Mouse (Mus musculus): ENCODE results near the gene Syncrip. TPM values are rescaled to one million over a fixed set of nuclear protein-coding genes. Genes with fewer than 3 reads are reported as not detected.

Gene Syncrip
- polyA plus RNA-seq, 1 experiment from 2014 or later = 60.3 TPM

GRCm38 (mm10) chr9:88519390-88520121, 37.2 kb upstream of the Syncrip start:
- no peak overlapping the region for H3K4me2 ChIP-seq (ENCODE audit: low read length)
- peaks cover 21% of the 10 kb centered on the region for H3K36me3 ChIP-seq (ENCODE audit: control insufficient read depth, insufficient read depth, low read length)
- H3K27me3 ChIP-seq (ENCODE audit: control insufficient read depth, insufficient read depth, low read length) = no peaks in the 10 kb centered on the region
- no peak overlapping the region for H3K9ac ChIP-seq (ENCODE audit: low read length)
- no peak overlapping the region; a peak in 1 of 4 replicates for H3K27ac ChIP-seq (replicated peaks in 1 of 2; ENCODE audit: control insufficient read depth in 1 of 2, insufficient read depth in 1 of 2, low read depth in 2 of 2, low read length in 2 of 2)
- ATAC-seq (ENCODE audit: insufficient number of reproducible peaks, insufficient read depth, low FRiP score, low read depth) = no peak
- peaks cover 0 to 18% of the 10 kb centered on the region in 2 experiments; a peak in 3 of 4 replicates for H3K4me1 ChIP-seq (ENCODE audit: control insufficient read depth in 2 of 2, insufficient read depth in 2 of 2, low read length in 2 of 2)
- no peaks in the 10 kb centered on the region for H3K9me3 ChIP-seq (ENCODE audit: control insufficient read depth, low read length)
- H3K4me3 ChIP-seq (ENCODE audit: control insufficient read depth in 1 of 2, insufficient read depth in 1 of 2, low read depth in 1 of 2, low read length in 2 of 2) = no peak overlapping the region

GRCm38 (mm10) chr9:88516361-88516995, 34.1 kb upstream of the Syncrip start:
- Histone ChIP-seq H3K27ac (replicated peaks in 1 of 2; ENCODE audit: control insufficient read depth in 1 of 2, insufficient read depth in 1 of 2, low read depth in 2 of 2, low read length in 2 of 2) (no peak overlapping the region), H3K9me3 (ENCODE audit: control insufficient read depth, low read length) (no peaks in the 10 kb centered on the region), H3K36me3 (ENCODE audit: control insufficient read depth, insufficient read depth, low read length) (peaks cover 18% of the 10 kb centered on the region), H3K4me2 (ENCODE audit: low read length) (no peak overlapping the region), H3K4me1 (ENCODE audit: control insufficient read depth in 2 of 2, insufficient read depth in 2 of 2, low read length in 2 of 2) (peaks cover 0 to 13% of the 10 kb centered on the region in 2 experiments; a peak in 3 of 4 replicates), H3K27me3 (ENCODE audit: control insufficient read depth, insufficient read depth, low read length) (no peaks in the 10 kb centered on the region), H3K9ac (ENCODE audit: low read length) (no peak overlapping the region), H3K4me3 (ENCODE audit: control insufficient read depth in 1 of 2, insufficient read depth in 1 of 2, low read depth in 1 of 2, low read length in 2 of 2) (no peak overlapping the region)
- ATAC-seq (ENCODE audit: insufficient number of reproducible peaks, insufficient read depth, low FRiP score, low read depth) = no peak
- 82% methylated on average over 3 of the region's 3 CpGs for WGBS

DNA sequence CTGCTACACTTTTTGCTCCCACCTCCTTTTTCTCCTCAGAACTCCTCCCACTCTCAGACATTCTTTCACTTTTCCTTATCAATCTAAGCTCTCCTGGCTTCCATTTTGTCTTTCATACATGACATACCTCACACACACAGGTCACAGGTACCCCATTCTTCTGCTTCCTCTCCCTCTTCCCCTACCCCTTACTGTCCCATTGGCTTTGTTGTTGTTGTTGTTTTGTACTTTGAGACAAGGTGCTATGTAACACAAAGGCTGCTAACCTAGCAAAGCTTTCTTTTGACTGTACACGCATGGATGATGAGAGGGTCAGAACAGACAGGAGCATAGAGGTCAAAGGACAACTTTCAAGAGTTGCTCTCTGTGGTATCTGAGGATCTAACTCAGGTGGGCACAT, 33.2 kb upstream of the Syncrip start:
- Histone ChIP-seq H3K9ac (ENCODE audit: low read length) (no peak overlapping the region), H3K4me1 (ENCODE audit: control insufficient read depth in 2 of 2, insufficient read depth in 2 of 2, low read length in 2 of 2) (peaks cover 0 to 6% of the 10 kb centered on the region in 2 experiments; a peak in 2 of 4 replicates), H3K27me3 (ENCODE audit: control insufficient read depth, insufficient read depth, low read length) (no peaks in the 10 kb centered on the region), H3K4me3 (ENCODE audit: control insufficient read depth in 1 of 2, insufficient read depth in 1 of 2, low read depth in 1 of 2, low read length in 2 of 2) (no peak overlapping the region), H3K36me3 (ENCODE audit: control insufficient read depth, insufficient read depth, low read length) (peaks cover 9% of the 10 kb centered on the region), H3K9me3 (ENCODE audit: control insufficient read depth, low read length) (no peaks in the 10 kb centered on the region), H3K27ac (replicated peaks in 1 of 2; ENCODE audit: control insufficient read depth in 1 of 2, insufficient read depth in 1 of 2, low read depth in 2 of 2, low read length in 2 of 2) (no peak overlapping the region), H3K4me2 (ENCODE audit: low read length) (no peak overlapping the region)
- 91% methylated on average over 1 of the region's 1 CpGs for WGBS
- ATAC-seq (ENCODE audit: insufficient number of reproducible peaks, insufficient read depth, low FRiP score, low read depth) = no peak

DNA sequence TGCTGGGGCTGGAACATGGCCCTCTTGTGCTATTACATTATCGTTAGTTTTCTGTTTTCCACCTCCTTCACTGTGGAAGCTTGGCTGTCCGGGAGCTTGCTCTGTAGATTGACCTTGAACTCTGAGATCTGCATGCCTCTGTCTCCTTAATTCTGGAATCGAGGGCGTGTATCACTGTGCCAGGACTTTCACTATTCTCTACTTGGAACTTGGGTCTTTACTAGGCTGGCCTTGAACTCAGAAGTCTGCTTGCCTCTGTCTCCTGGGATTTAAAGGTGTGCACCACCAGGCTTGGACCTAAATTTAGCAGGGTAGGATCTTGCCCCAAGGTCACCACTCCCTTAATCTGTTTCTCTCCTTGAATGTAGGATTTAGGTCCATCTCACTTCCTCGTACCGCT, 19.5 kb upstream of the Syncrip start:
- WGBS = 80% methylated on average over 6 of the region's 6 CpGs

DNA sequence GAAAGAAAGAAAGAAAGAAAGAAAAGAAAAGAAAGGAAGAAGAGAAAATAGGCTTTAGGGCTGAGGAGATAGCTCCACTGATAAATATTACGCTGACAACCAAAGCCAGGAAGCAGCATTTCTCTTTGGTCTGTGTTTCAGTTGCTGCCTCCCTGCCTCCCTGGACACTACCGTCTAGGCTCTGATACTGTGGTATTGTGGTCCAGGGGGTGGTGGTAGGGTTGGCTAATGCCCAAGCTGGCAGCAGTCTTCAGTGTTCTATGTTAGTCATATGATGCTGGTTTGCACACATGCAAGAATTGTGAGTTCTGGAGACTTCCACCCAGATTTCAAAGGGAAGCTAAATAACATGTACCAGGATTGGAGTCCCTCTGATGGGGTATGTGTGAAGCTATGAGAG, 17.7 kb upstream of the Syncrip start:
- H3K36me3 ChIP-seq (ENCODE audit: control insufficient read depth, insufficient read depth, low read length) = no peaks in the 10 kb centered on the region
- H3K9me3 ChIP-seq (ENCODE audit: control insufficient read depth, low read length) = no peaks in the 10 kb centered on the region
- H3K4me2 ChIP-seq (ENCODE audit: low read length) = no peak overlapping the region
- H3K27ac ChIP-seq (replicated peaks in 1 of 2; ENCODE audit: control insufficient read depth in 1 of 2, insufficient read depth in 1 of 2, low read depth in 2 of 2, low read length in 2 of 2) = no peak overlapping the region
- no peak overlapping the region for H3K9ac ChIP-seq (ENCODE audit: low read length)
- H3K27me3 ChIP-seq (ENCODE audit: control insufficient read depth, insufficient read depth, low read length) = no peaks in the 10 kb centered on the region
- no peak overlapping the region for H3K4me3 ChIP-seq (ENCODE audit: control insufficient read depth in 1 of 2, insufficient read depth in 1 of 2, low read depth in 1 of 2, low read length in 2 of 2)
- no peak for ATAC-seq (ENCODE audit: insufficient number of reproducible peaks, insufficient read depth, low FRiP score, low read depth)
- no peaks in the 10 kb centered on the region for H3K4me1 ChIP-seq (ENCODE audit: control insufficient read depth in 2 of 2, insufficient read depth in 2 of 2, low read length in 2 of 2)
- WGBS = 62% methylated on average over 2 of the region's 2 CpGs

More for the DNA sequence above, 19.5 kb upstream of the Syncrip start:
- Histone ChIP-seq H3K4me2 (ENCODE audit: low read length) (no peak overlapping the region), H3K9ac (ENCODE audit: low read length) (no peak overlapping the region), H3K27me3 (ENCODE audit: control insufficient read depth, insufficient read depth, low read length) (no peaks in the 10 kb centered on the region), H3K4me1 (ENCODE audit: control insufficient read depth in 2 of 2, insufficient read depth in 2 of 2, low read length in 2 of 2) (no peaks in the 10 kb centered on the region), H3K36me3 (ENCODE audit: control insufficient read depth, insufficient read depth, low read length) (no peaks in the 10 kb centered on the region), H3K9me3 (ENCODE audit: control insufficient read depth, low read length) (no peaks in the 10 kb centered on the region), H3K27ac (replicated peaks in 1 of 2; ENCODE audit: control insufficient read depth in 1 of 2, insufficient read depth in 1 of 2, low read depth in 2 of 2, low read length in 2 of 2) (no peak overlapping the region), H3K4me3 (ENCODE audit: control insufficient read depth in 1 of 2, insufficient read depth in 1 of 2, low read depth in 1 of 2, low read length in 2 of 2) (no peak overlapping the region)
- ATAC-seq (ENCODE audit: insufficient number of reproducible peaks, insufficient read depth, low FRiP score, low read depth) = no peak

DNA sequence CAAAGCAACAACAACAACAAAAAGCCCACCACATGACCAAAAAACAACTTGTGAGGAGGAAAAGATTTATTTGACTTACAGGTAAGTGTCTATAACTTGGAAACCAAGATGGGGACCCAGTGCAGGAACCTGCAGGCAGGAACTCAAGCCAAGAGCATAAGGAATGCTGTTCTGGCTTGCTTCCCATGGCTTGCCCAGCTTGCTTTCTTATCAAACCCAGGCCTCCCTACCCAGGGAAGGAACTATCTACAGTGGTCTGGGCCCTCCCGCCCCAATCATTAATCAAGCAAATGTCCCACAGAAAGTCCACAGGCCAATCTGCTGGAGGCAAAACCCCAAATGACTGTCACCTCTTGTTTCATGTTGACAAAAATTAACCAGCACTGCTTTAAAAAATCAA, 10.1 kb upstream of the Syncrip start:
- no peak for ATAC-seq (ENCODE audit: insufficient number of reproducible peaks, insufficient read depth, low FRiP score, low read depth)
- Histone ChIP-seq H3K9ac (ENCODE audit: low read length) (no peak overlapping the region), H3K4me2 (ENCODE audit: low read length) (no peak overlapping the region), H3K36me3 (ENCODE audit: control insufficient read depth, insufficient read depth, low read length) (no peaks in the 10 kb centered on the region), H3K4me3 (ENCODE audit: control insufficient read depth in 1 of 2, insufficient read depth in 1 of 2, low read depth in 1 of 2, low read length in 2 of 2) (no peak overlapping the region), H3K27me3 (ENCODE audit: control insufficient read depth, insufficient read depth, low read length) (no peaks in the 10 kb centered on the region), H3K27ac (replicated peaks in 1 of 2; ENCODE audit: control insufficient read depth in 1 of 2, insufficient read depth in 1 of 2, low read depth in 2 of 2, low read length in 2 of 2) (no peak overlapping the region), H3K4me1 (ENCODE audit: control insufficient read depth in 2 of 2, insufficient read depth in 2 of 2, low read length in 2 of 2) (peaks cover 0 to 2% of the 10 kb centered on the region in 2 experiments; a peak in 1 of 4 replicates), H3K9me3 (ENCODE audit: control insufficient read depth, low read length) (no peaks in the 10 kb centered on the region)
- WGBS = 52% methylated on average over 1 of the region's 1 CpGs

DNA sequence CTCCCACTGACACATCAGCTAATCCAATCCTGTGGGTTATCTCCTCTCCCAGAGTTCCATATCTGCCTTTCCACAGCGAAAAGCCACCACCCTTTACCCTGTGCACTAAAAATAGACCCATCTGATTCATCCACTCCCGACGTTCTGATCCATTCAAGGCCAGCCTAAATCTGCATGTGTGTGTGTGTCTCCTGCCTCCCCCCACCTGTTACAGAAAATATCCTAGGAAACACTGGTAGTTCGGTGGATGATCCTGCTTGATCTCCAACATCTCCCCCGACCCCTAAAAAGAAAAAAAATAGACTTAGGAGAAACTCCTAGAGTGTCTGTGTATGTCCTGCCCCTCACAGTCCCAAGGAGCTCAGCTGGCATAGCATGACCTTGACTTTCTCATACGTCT, 2.2 kb upstream of the Syncrip start:
- peaks cover 8 to 24% of the 10 kb centered on the region in 2 experiments for H3K4me1 ChIP-seq (ENCODE audit: control insufficient read depth in 2 of 2, insufficient read depth in 2 of 2, low read length in 2 of 2)
- H3K27ac ChIP-seq (replicated peaks in 1 of 2; ENCODE audit: control insufficient read depth in 1 of 2, insufficient read depth in 1 of 2, low read depth in 2 of 2, low read length in 2 of 2) = peak overlapping the region; percentile 73 to 100
- ATAC-seq (ENCODE audit: insufficient number of reproducible peaks, insufficient read depth, low FRiP score, low read depth) = no peak
- peak overlapping the region; percentile 92 for H3K9ac ChIP-seq (ENCODE audit: low read length)
- H3K4me2 ChIP-seq (ENCODE audit: low read length) = peak overlapping the region; percentile 76
- no peaks in the 10 kb centered on the region for H3K27me3 ChIP-seq (ENCODE audit: control insufficient read depth, insufficient read depth, low read length)
- H3K4me3 ChIP-seq (ENCODE audit: control insufficient read depth in 1 of 2, insufficient read depth in 1 of 2, low read depth in 1 of 2, low read length in 2 of 2) = no peak overlapping the region
- H3K36me3 ChIP-seq (ENCODE audit: control insufficient read depth, insufficient read depth, low read length) = peaks cover 8% of the 10 kb centered on the region; the same call in 1 of the 2 replicates
- WGBS = 13% methylated on average over 6 of the region's 6 CpGs
- no peaks in the 10 kb centered on the region for H3K9me3 ChIP-seq (ENCODE audit: control insufficient read depth, low read length)

All from heart, embryonic 14.5 days (tissue).